Mouse (Mus musculus) hindbrain, postnatal 0 days (tissue): Measurements from ENCODE around the gene Flcn. TPM values are rescaled to one million over a fixed set of nuclear protein-coding genes. Genes with fewer than 3 reads are reported as not detected.

ENCODE experiments used
- ATAC-seq: fragments of 200-750 bp; cut with Nextera tagmentation; 2 replicates; pipeline ENCODE4 v1.8.0; 2017; ENCODE audit warnings: mild to moderate bottlenecking, moderate TSS enrichment, moderate library complexity
- DNase-seq: peaks from one replicate; pipeline ENCODE4 v3.0.0-alpha.2; 2015; ENCODE audit warnings: low spot score
- H3K27ac ChIP-seq: fragments of 300-500 bp; sonication (generic); 2 replicates; pipeline ENCODE4 v1.5.1; 2014; ENCODE audit warnings: mild to moderate bottlenecking
- H3K27me3 ChIP-seq: fragments of 300-500 bp; sonication (generic); 2 replicates; pipeline ENCODE4 v1.6.1; 2014; ENCODE audit warnings: low read length, mixed read lengths; ENCODE audit not compliant: insufficient read depth
- H3K36me3 ChIP-seq: fragments of 300-500 bp; sonication (generic); 2 replicates; pipeline ENCODE4 v1.6.1; 2014; ENCODE audit warnings: low read length, mixed read lengths; ENCODE audit not compliant: insufficient read depth
- H3K4me1 ChIP-seq: fragments of 300-500 bp; sonication (generic); 2 replicates; pipeline ENCODE4 v1.6.1; 2014; ENCODE audit warnings: antibody characterized with exemption, low read length, mixed read lengths; ENCODE audit not compliant: insufficient read depth
- H3K4me2 ChIP-seq: fragments of 300-500 bp; sonication (generic); 2 replicates; pipeline ENCODE4 v1.6.1; 2014; ENCODE audit warnings: low read depth, mild to moderate bottlenecking, low read length, moderate library complexity, mixed read lengths
- H3K4me3 ChIP-seq: fragments of 300-500 bp; sonication (generic); 2 replicates; pipeline ENCODE4 v1.5.1; 2014; ENCODE audit warnings: low read length
- H3K9ac ChIP-seq: fragments of 300-500 bp; sonication (generic); replicated peaks from 2 replicates; pipeline ENCODE4 v1.6.1; 2014; ENCODE audit warnings: mild to moderate bottlenecking, low read length, moderate library complexity, mixed read lengths
- H3K9me3 ChIP-seq: fragments of 300-500 bp; sonication (generic); 2 replicates; pipeline ENCODE4 v1.6.1; 2016; ENCODE audit warnings: low read length, mixed read lengths
- CTCF ChIP-seq: IDR thresholded peaks from 2 replicates; pipeline ENCODE4 v1.5.1; 2016; ENCODE audit warnings: antibody characterized with exemption, control low read depth, low read depth
- WGBS: fragments of 180-500 bp; shearing (Covaris S2); extraction: QIAGEN DNeasy Blood & Tissue Kit; methylation state at CpG from one replicate; pipeline ENCODE4 v1.1.7; 2014; 5-methylcytosine and 5-hydroxymethylcytosine counted together
- polyA plus RNA-seq: library from polyadenylated mRNA; unstranded; fragments of >200 nt; fragmentation: Nextera tagmentation; extraction: Ambion mirVana; gene quantifications from 2 replicates; pipeline ENCODE4 v1.2.1, GENCODE M21; 2015
- total RNA-seq: library from RNA; depleted of rRNA; stranded (reverse); fragments of >200 nt; gene quantifications from 2 replicates; pipeline ENCODE4 v1.2.3, GENCODE M21; 2014

Flcn gene
- total and polyA plus RNA-seq, 2 experiments from 2014 or later: 28.4 to 42.8 TPM

DNA sequence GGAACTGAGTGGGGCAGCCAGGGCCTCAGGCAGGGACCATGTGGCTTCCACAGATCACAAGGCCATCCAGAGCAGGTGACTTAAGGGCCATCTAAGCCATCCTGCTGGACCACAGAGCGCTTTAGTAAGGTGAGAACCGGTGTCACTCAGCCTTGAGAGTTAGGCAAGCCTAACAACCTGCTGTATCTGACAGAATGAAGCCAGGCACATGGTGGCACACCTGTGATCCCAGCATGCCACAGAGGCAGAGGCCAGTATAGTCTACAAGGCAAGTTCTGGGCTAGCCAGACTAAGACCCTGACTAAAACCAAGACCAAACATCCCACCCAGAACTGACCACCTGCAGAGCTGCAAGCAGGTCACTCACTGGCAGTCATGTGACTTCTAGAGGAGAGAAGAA lies 4.2 kb downstream of the Flcn start:
- ATAC-seq (no peak), DNase-seq (no peak)
- no peak overlapping the region for H3K4me3 ChIP-seq
- H3K27ac ChIP-seq: no peak overlapping the region
- H3K36me3 ChIP-seq: peaks cover 62% of the 10 kb centered on the region
- no peaks in the 10 kb centered on the region for H3K27me3 ChIP-seq
- H3K9ac ChIP-seq: no peak overlapping the region
- H3K4me2 ChIP-seq: no peak overlapping the region
- no peak for TF ChIP-seq CTCF
- H3K4me1 ChIP-seq: peaks cover 8% of the 10 kb centered on the region
- no peaks in the 10 kb centered on the region for H3K9me3 ChIP-seq
- 100% methylated on average over 2 of the region's 2 CpGs for WGBS

DNA sequence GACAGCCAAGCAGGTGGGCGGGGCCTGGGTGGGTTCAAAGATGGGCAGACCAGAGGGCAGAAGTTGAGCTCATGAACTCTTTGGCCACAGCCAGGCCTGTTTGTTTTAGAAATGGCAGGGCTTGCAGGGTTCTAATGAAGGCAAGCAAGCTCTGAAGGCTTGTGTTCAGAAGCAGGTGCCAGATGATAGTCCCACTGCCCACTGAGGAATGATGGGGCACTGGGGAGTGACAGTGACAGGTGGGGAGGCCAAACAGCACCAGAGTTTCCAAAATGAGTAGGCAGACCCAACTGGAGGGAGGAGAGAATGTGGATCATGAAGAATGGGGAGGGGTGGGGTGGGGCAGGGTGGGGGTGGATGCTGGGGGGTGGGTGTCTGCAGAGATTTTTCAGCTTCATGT lies 4.6 kb downstream of the Flcn start:
- WGBS: 94% methylated on average over 1 of the region's 1 CpGs

DNA sequence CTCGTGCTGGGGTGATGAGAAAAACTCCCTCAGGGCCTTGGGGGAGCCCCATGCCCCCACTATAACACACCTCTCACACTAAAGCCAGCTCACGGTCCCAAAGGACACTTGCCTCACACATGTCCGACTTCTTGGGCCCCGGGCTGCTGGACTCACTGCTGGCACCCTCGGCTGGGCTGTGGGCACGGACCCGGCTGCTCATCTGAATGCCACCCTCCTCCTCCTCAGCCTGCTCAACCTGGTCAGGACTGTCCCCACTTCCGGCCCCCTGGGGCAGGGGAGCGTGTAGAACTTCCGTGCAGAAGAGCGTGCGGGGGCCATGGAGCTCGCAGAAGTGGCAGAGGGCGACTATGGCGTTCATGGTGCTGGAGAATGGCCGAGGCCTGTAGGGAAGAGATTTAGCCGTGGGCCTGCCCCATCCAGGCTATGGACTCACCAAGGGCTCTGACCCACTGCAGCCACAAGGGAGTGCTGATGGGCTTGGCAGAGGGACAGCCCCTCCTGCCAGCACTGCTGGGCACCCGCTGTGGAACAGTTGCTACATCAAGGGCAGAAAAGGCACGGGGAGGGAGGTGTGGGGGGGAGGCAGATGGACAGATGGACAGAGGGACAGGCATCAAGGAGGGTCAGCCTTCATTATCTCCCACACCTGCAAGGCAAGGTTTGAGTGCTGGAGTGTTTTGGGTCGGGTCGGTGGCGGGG lies 5.3 kb downstream of the Flcn start:
- Histone ChIP-seq H3K9ac (no peak overlapping the region), H3K4me3 (no peak overlapping the region), H3K4me1 (peaks cover 8% of the 10 kb centered on the region), H3K9me3 (no peaks in the 10 kb centered on the region), H3K36me3 (peaks cover 72% of the 10 kb centered on the region), H3K27ac (no peak overlapping the region), H3K4me2 (no peak overlapping the region), H3K27me3 (no peaks in the 10 kb centered on the region)
- peak; percentile 16; the same call in 1 of the 2 replicates for TF ChIP-seq CTCF
- ATAC-seq (no peak), DNase-seq (no peak)
- WGBS: 88% methylated on average over 22 of the region's 22 CpGs

More for the DNA sequence above, 4.6 kb downstream of the Flcn start:
- Histone ChIP-seq H3K4me1 (peaks cover 8% of the 10 kb centered on the region), H3K4me2 (no peak overlapping the region), H3K4me3 (no peak overlapping the region), H3K27ac (no peak overlapping the region), H3K36me3 (peaks cover 66% of the 10 kb centered on the region), H3K9me3 (no peaks in the 10 kb centered on the region), H3K27me3 (no peaks in the 10 kb centered on the region), H3K9ac (no peak overlapping the region)
- no peak for TF ChIP-seq CTCF
- DNase-seq (no peak), ATAC-seq (no peak)

DNA sequence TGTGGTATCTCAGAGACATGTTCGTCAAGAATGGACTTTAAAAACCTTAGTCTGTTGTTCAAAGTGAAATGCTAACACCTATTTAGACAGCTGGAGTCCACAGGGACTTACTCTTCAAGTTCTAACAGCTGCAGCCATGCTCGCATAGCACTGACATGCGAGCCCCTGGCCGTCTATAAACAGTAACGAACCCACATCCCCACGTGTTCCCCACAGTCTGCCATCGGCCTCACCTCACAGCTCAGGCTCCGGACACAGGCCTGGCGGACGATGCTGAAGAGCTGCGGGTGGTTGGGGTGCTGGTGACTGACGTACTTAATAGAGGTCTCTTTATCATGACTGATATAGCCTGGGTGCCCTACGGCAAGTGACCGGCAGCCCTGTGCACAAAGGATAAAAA lies 6.3 kb downstream of the Flcn start:
- H3K27ac ChIP-seq: no peak overlapping the region
- H3K36me3 ChIP-seq: peaks cover 82% of the 10 kb centered on the region
- no peak overlapping the region for H3K4me2 ChIP-seq
- TF ChIP-seq CTCF: no peak
- peaks cover 2% of the 10 kb centered on the region for H3K4me1 ChIP-seq
- ATAC-seq (no peak), DNase-seq (no peak)
- no peaks in the 10 kb centered on the region for H3K27me3 ChIP-seq
- WGBS: 86% methylated on average over 14 of the region's 14 CpGs
- H3K9me3 ChIP-seq: no peaks in the 10 kb centered on the region
- H3K9ac ChIP-seq: no peak overlapping the region
- H3K4me3 ChIP-seq: no peak overlapping the region

DNA sequence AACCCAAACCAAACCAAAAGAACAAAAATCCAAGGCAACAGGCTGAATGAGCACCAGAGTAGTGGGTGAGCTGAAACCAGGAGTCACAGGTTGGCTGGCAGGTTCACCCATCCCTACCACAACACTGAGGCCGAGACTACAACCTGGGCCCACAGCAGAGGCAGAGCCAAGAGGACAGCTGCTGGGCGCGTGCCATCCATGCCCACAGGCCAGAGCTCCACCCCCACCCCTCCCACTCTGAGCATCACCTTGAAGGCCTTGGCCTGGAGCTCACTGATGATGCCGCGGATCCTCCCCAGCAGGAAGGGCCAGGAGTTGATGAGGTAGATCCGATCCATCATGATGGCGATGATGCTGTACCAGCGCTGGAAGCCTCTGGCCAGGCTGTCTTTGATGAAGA lies 7.9 kb downstream of the Flcn start:
- 92% methylated on average over 8 of the region's 8 CpGs for WGBS
- no peak overlapping the region for H3K4me2 ChIP-seq
- no peak for TF ChIP-seq CTCF
- no peak overlapping the region for H3K27ac ChIP-seq
- no peak for DNase-seq
- no peaks in the 10 kb centered on the region for H3K27me3 ChIP-seq
- ATAC-seq: no peak
- H3K4me3 ChIP-seq: no peak overlapping the region
- no peaks in the 10 kb centered on the region for H3K4me1 ChIP-seq
- no peaks in the 10 kb centered on the region for H3K9me3 ChIP-seq
- no peak overlapping the region for H3K9ac ChIP-seq
- peaks cover 90% of the 10 kb centered on the region for H3K36me3 ChIP-seq

DNA sequence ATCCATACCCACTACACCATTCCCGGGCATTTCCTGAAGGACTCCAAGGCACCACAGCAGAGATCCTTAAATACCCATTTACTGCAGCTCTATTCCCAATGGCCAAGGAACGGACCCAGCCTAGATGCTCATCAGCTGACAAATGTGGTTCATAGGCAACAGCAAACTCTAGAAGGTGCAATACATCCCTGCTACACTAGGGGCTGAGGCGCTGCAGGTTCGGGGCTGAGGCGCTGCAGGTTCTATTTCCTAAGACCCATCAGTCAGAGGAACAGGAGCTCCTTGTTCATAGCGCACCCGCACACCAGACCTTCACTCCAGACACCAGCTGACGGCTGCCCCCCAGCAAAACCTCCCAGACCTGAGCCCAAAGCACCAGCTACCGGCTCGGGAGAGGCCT lies 9.4 kb downstream of the Flcn start:
- no peak overlapping the region for H3K27ac ChIP-seq
- peaks cover 83% of the 10 kb centered on the region for H3K36me3 ChIP-seq
- no peak overlapping the region for H3K4me2 ChIP-seq
- no peaks in the 10 kb centered on the region for H3K27me3 ChIP-seq
- 95% methylated on average over 10 of the region's 10 CpGs for WGBS
- TF ChIP-seq CTCF: peak; percentile 45
- no peaks in the 10 kb centered on the region for H3K9me3 ChIP-seq
- H3K4me1 ChIP-seq: no peaks in the 10 kb centered on the region
- no peak overlapping the region for H3K9ac ChIP-seq
- ATAC-seq: no peak
- no peak for DNase-seq
- no peak overlapping the region for H3K4me3 ChIP-seq

DNA sequence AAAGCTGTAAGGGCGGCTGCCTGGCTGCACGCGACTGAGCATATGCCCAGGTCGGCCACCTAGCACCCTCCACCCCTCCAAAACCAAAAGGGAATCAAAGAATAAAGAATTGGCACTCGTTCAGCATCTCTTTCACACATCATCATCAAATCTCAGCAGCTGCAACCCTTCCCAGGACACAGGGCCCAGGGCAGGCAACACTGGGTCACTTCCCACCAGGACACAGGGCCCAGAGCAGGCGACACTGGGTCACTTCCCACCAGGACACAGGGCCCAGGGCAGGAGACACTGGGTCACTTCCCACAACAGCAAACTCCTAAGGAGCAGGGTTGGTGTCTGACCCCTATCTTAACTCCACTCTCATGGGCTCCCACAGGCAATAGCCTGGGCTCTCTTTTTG lies 16.4 kb downstream of the Flcn start:
- H3K4me1 ChIP-seq: no peaks in the 10 kb centered on the region
- no peak overlapping the region for H3K9ac ChIP-seq
- H3K4me3 ChIP-seq: no peak overlapping the region
- WGBS: 92% methylated on average over 6 of the region's 6 CpGs
- no peaks in the 10 kb centered on the region for H3K9me3 ChIP-seq
- no peak overlapping the region for H3K4me2 ChIP-seq
- no peak for DNase-seq
- H3K27ac ChIP-seq: no peak overlapping the region
- peaks cover 58% of the 10 kb centered on the region for H3K36me3 ChIP-seq
- H3K27me3 ChIP-seq: no peaks in the 10 kb centered on the region
- no peak for TF ChIP-seq CTCF
- ATAC-seq: no peak
